8 mouse cellular contexts compared by ENCODE assay signal in genomic region chr5:30908426-30909299, GRCm38 (mm10). TPM values are rescaled to one million over a fixed set of nuclear protein-coding genes. Genes with fewer than 3 reads are reported as not detected.
A peak's percentile ranks its signal among the peaks of the same experiment; 100 is the strongest.
DNase-seq lines count a peak whose midpoint lies in the region; ATAC-seq and TF ChIP-seq lines count a peak whose summit lies in the region.

No protein-coding gene starts in this region.

- 29% methylated on average over 13 of the region's 13 CpGs for WGBS in kidney, embryonic 14.5 days
- 24% methylated on average over 13 of the region's 13 CpGs for WGBS in heart, postnatal 0 days
- WGBS in limb, embryonic 15.5 days: 17% methylated on average over 13 of the region's 13 CpGs
- 20% methylated on average over 13 of the region's 13 CpGs for WGBS in stomach, embryonic 14.5 days

- H3K4me2 ChIP-seq in kidney, embryonic 14.5 days (replicated peaks; ENCODE audit: low read depth, low read length): peak overlapping the region; percentile 94
- peak overlapping the region; percentile 95 for H3K4me2 ChIP-seq in heart, postnatal 0 days (ENCODE audit: low read depth, low read length)
- H3K4me2 ChIP-seq in limb, embryonic 15.5 days: peak overlapping the region; percentile 78
- peak overlapping the region; percentile 93 for H3K4me2 ChIP-seq in stomach, embryonic 14.5 days (replicated peaks; ENCODE audit: low read depth, low read length)

- peak; percentile 14; the same call in 1 of the 2 replicates for ATAC-seq in kidney, embryonic 14.5 days (ENCODE audit: low FRiP score, low TSS enrichment)
- ATAC-seq in heart, postnatal 0 days (ENCODE audit: insufficient read depth, low read depth): peak; percentile 45
- ATAC-seq in limb, embryonic 15.5 days (ENCODE audit: insufficient number of reproducible peaks, low FRiP score, low TSS enrichment, low read depth): peak; percentile 46
- peak; percentile 56 for ATAC-seq in stomach, embryonic 14.5 days (ENCODE audit: insufficient number of reproducible peaks, insufficient read depth, low FRiP score, low read depth)

- H3K27ac ChIP-seq in kidney, embryonic 14.5 days (ENCODE audit: low read depth, low read length): peak overlapping the region; percentile 98
- H3K27ac ChIP-seq in heart, postnatal 0 days (ENCODE audit: low read depth): peak overlapping the region; percentile 92
- H3K27ac ChIP-seq in limb, embryonic 15.5 days: peak overlapping the region; percentile 97
- H3K27ac ChIP-seq in stomach, embryonic 14.5 days (ENCODE audit: low read length): peak overlapping the region; percentile 100

- peak overlapping the region; percentile 86 for H3K9ac ChIP-seq in kidney, embryonic 14.5 days (ENCODE audit: low read depth, low read length)
- H3K9ac ChIP-seq in heart, postnatal 0 days (replicated peaks; ENCODE audit: low read depth, low read length): peak overlapping the region; percentile 76
- H3K9ac ChIP-seq in limb, embryonic 15.5 days: peak overlapping the region; percentile 60
- H3K9ac ChIP-seq in stomach, embryonic 14.5 days (replicated peaks; ENCODE audit: low read depth, low read length): peak overlapping the region; percentile 47

- H3K4me3 ChIP-seq in kidney, embryonic 14.5 days (ENCODE audit: low read length): peak overlapping the region; percentile 75
- peak overlapping the region; percentile 88 for H3K4me3 ChIP-seq in heart, postnatal 0 days (ENCODE audit: low read depth, low read length)
- peak overlapping the region; percentile 75 for H3K4me3 ChIP-seq in limb, embryonic 15.5 days
- peak overlapping the region; percentile 81; the same call in 1 of the 2 replicates for H3K4me3 ChIP-seq in stomach, embryonic 14.5 days (ENCODE audit: low read depth, low read length)

- TF ChIP-seq EP300 in heart, postnatal 0 days (IDR thresholded peaks at IDR 0.05; ENCODE audit: low read depth): peak; percentile 22; the same call in 1 of the 2 replicates

- TF ChIP-seq CTCF in heart, postnatal 0 days (IDR thresholded peaks at IDR 0.05; ENCODE audit: low read depth): no peak

- peaks cover 62% of the 10 kb centered on the region for H3K4me1 ChIP-seq in kidney, embryonic 14.5 days (ENCODE audit: control insufficient read depth, insufficient read depth, low read length)
- peaks cover 36% of the 10 kb centered on the region for H3K4me1 ChIP-seq in heart, postnatal 0 days (ENCODE audit: control insufficient read depth, insufficient read depth)
- H3K4me1 ChIP-seq in limb, embryonic 15.5 days: peaks cover 64% of the 10 kb centered on the region
- peaks cover 57% of the 10 kb centered on the region for H3K4me1 ChIP-seq in stomach, embryonic 14.5 days (ENCODE audit: control insufficient read depth, insufficient read depth, low read length)

- H3K27me3 ChIP-seq in kidney, embryonic 14.5 days (ENCODE audit: control insufficient read depth, insufficient read depth, low read length): no peaks in the 10 kb centered on the region
- H3K27me3 ChIP-seq in heart, postnatal 0 days (ENCODE audit: control insufficient read depth, insufficient read depth, low read length): no peaks in the 10 kb centered on the region
- H3K27me3 ChIP-seq in limb, embryonic 15.5 days: no peaks in the 10 kb centered on the region
- no peaks in the 10 kb centered on the region for H3K27me3 ChIP-seq in stomach, embryonic 14.5 days (ENCODE audit: control insufficient read depth, insufficient read depth, low read length)

- H3K36me3 ChIP-seq in kidney, embryonic 14.5 days (ENCODE audit: control insufficient read depth, insufficient read depth, low read length): peaks cover 26% of the 10 kb centered on the region
- peaks cover 16% of the 10 kb centered on the region for H3K36me3 ChIP-seq in heart, postnatal 0 days (replicated peaks; ENCODE audit: control insufficient read depth, insufficient read depth, low read length)
- H3K36me3 ChIP-seq in limb, embryonic 15.5 days: peaks cover 27% of the 10 kb centered on the region
- peaks cover 13% of the 10 kb centered on the region for H3K36me3 ChIP-seq in stomach, embryonic 14.5 days (ENCODE audit: control insufficient read depth, insufficient read depth, low read length)

- H3K9me3 ChIP-seq in kidney, embryonic 14.5 days (ENCODE audit: control insufficient read depth, low read length): no peaks in the 10 kb centered on the region
- no peaks in the 10 kb centered on the region for H3K9me3 ChIP-seq in heart, postnatal 0 days (replicated peaks; ENCODE audit: control insufficient read depth, low read length)
- H3K9me3 ChIP-seq in limb, embryonic 15.5 days: no peaks in the 10 kb centered on the region
- no peaks in the 10 kb centered on the region for H3K9me3 ChIP-seq in stomach, embryonic 14.5 days (ENCODE audit: control insufficient read depth, low read depth, low read length)

- DNase-seq in kidney, adult 9 months: no peak
- DNase-seq in embryo, embryonic 11 days: peak; percentile 58
- peak; percentile 65 for DNase-seq in heart, postnatal 0 days (ENCODE audit: low spot score)
- DNase-seq in left cerebral cortex, adult 9 months (ENCODE audit: low spot score in 2 of 2): no peak
- DNase-seq in left cerebral cortex, adult 18-20 months (ENCODE audit: low spot score in 2 of 2): no peak

RNA-seq across cellular contexts. Expression of gene Ost4, which starts 1.1 kb away (rescaled TPM):
- 500 and 653 TPM in 2 replicates for polyA plus RNA-seq in kidney, embryonic 14.5 days (2014; fragmentation: Nextera tagmentation; extraction: Ambion mirVana)
- 201 and 280 TPM in 2 replicates for total RNA-seq in heart, postnatal 0 days (2014; rRNA removed; ENCODE audit: low replicate concordance)
- polyA plus RNA-seq in heart, postnatal 0 days (2015; fragmentation: Nextera tagmentation; extraction: Ambion mirVana): 334 and 356 TPM in 2 replicates
- 464 and 505 TPM in 2 replicates for polyA plus RNA-seq in limb, embryonic 15.5 days (2015; fragmentation: Nextera tagmentation; extraction: Ambion mirVana)
- 476 and 515 TPM in 2 replicates for polyA plus RNA-seq in stomach, embryonic 14.5 days (2014; fragmentation: Nextera tagmentation; extraction: Ambion mirVana)
- total RNA-seq in left cerebral cortex, adult 18-20 months (2021): 100 to 1,000 TPM; 103 to 111 TPM

RNA-seq across cellular contexts. Expression of gene Emilin1, which starts 4.5 kb away (rescaled TPM):
- 170 and 191 TPM in 2 replicates for polyA plus RNA-seq in kidney, embryonic 14.5 days (2014; fragmentation: Nextera tagmentation; extraction: Ambion mirVana)
- 63.5 and 64.5 TPM in 2 replicates for total RNA-seq in heart, postnatal 0 days (2014; rRNA removed; ENCODE audit: low replicate concordance)
- polyA plus RNA-seq in heart, postnatal 0 days (2015; fragmentation: Nextera tagmentation; extraction: Ambion mirVana): 68.3 and 70.4 TPM in 2 replicates
- 274 and 287 TPM in 2 replicates for polyA plus RNA-seq in limb, embryonic 15.5 days (2015; fragmentation: Nextera tagmentation; extraction: Ambion mirVana)
- 208 and 230 TPM in 2 replicates for polyA plus RNA-seq in stomach, embryonic 14.5 days (2014; fragmentation: Nextera tagmentation; extraction: Ambion mirVana)
- total RNA-seq in left cerebral cortex, adult 18-20 months (2021): 1 to 10 TPM; 2.6 to 3.6 TPM

RNA-seq across cellular contexts. Expression of gene Khk, which starts 12.6 kb away (rescaled TPM):
- polyA plus RNA-seq in kidney, embryonic 14.5 days (2014; fragmentation: Nextera tagmentation; extraction: Ambion mirVana): 29.7 and 31.4 TPM in 2 replicates
- total RNA-seq in heart, postnatal 0 days (2014; rRNA removed; ENCODE audit: low replicate concordance): 11.8 and 15.0 TPM in 2 replicates
- polyA plus RNA-seq in heart, postnatal 0 days (2015; fragmentation: Nextera tagmentation; extraction: Ambion mirVana): 16.2 and 18.5 TPM in 2 replicates
- polyA plus RNA-seq in limb, embryonic 15.5 days (2015; fragmentation: Nextera tagmentation; extraction: Ambion mirVana): 23.6 and 28.1 TPM in 2 replicates
- polyA plus RNA-seq in stomach, embryonic 14.5 days (2014; fragmentation: Nextera tagmentation; extraction: Ambion mirVana): 19.2 and 24.2 TPM in 2 replicates
- 10 to 100 TPM; 15.8 to 19.3 TPM for total RNA-seq in left cerebral cortex, adult 18-20 months (2021)

RNA-seq across cellular contexts. Expression of gene Agbl5, which starts 20.2 kb away (rescaled TPM):
- 19.5 and 27.1 TPM in 2 replicates for polyA plus RNA-seq in kidney, embryonic 14.5 days (2014; fragmentation: Nextera tagmentation; extraction: Ambion mirVana)
- 18.1 and 28.2 TPM in 2 replicates for total RNA-seq in heart, postnatal 0 days (2014; rRNA removed; ENCODE audit: low replicate concordance)
- 4.2 and 4.9 TPM in 2 replicates for polyA plus RNA-seq in heart, postnatal 0 days (2015; fragmentation: Nextera tagmentation; extraction: Ambion mirVana)
- 16.4 and 21.9 TPM in 2 replicates for polyA plus RNA-seq in limb, embryonic 15.5 days (2015; fragmentation: Nextera tagmentation; extraction: Ambion mirVana)
- polyA plus RNA-seq in stomach, embryonic 14.5 days (2014; fragmentation: Nextera tagmentation; extraction: Ambion mirVana): 27.5 and 34.0 TPM in 2 replicates
- 10 to 100 TPM; 15.6 to 16.4 TPM for total RNA-seq in left cerebral cortex, adult 18-20 months (2021)

RNA-seq across cellular contexts. Expression of gene Cgref1, which starts 36.7 kb away (rescaled TPM):
- 7.5 and 10.4 TPM in 2 replicates for polyA plus RNA-seq in kidney, embryonic 14.5 days (2014; fragmentation: Nextera tagmentation; extraction: Ambion mirVana)
- 0.77 and 3.0 TPM in 2 replicates for total RNA-seq in heart, postnatal 0 days (2014; rRNA removed; ENCODE audit: low replicate concordance)
- 1.1 and 1.2 TPM in 2 replicates for polyA plus RNA-seq in heart, postnatal 0 days (2015; fragmentation: Nextera tagmentation; extraction: Ambion mirVana)
- 21.0 and 31.7 TPM in 2 replicates for polyA plus RNA-seq in limb, embryonic 15.5 days (2015; fragmentation: Nextera tagmentation; extraction: Ambion mirVana)
- 5.7 and 6.4 TPM in 2 replicates for polyA plus RNA-seq in stomach, embryonic 14.5 days (2014; fragmentation: Nextera tagmentation; extraction: Ambion mirVana)
- total RNA-seq in left cerebral cortex, adult 18-20 months (2021): 10 to 100 TPM; 26.1 to 28.6 TPM

Comparison
In these comparisons a context has a peak if more than half of its experiments do, and no peak if none do; other contexts are left out.
1. DNase-seq: peak in embryo, embryonic 11 days (single experiment) and heart, postnatal 0 days (single experiment); none in kidney, adult 9 months (single experiment), left cerebral cortex, adult 9 months (0 of 2) and left cerebral cortex, adult 18-20 months (0 of 2).
2. Peak in every context shown above with its lines, with median percentiles within 50 percentile points of each other: ATAC-seq, H3K27ac ChIP-seq, H3K4me2 ChIP-seq, H3K4me3 ChIP-seq and H3K9ac ChIP-seq.